Mouse (Mus musculus): Measurements from ENCODE around the gene Kti12.

Gene Kti12

GRCm38 (mm10) chr4:108869730-108870374 lies 22.3 kb downstream of the Kti12 start:
- DNase-seq (ENCODE audit: low spot score): peak; percentile 97

GRCm38 (mm10) chr4:108873746-108874145 lies 26.2 kb downstream of the Kti12 start:
- no peak for DNase-seq (ENCODE audit: low spot score)

GRCm38 (mm10) chr4:108877901-108878300 lies 30.3 kb downstream of the Kti12 start:
- DNase-seq (ENCODE audit: low spot score): no peak

GRCm38 (mm10) chr4:108878963-108879822 lies 31.6 kb downstream of the Kti12 start, which contains the start of gene Rab3b:
Rab3b (plus strand) TSS chr4:108879063.
- peak; percentile 47 for DNase-seq (ENCODE audit: low spot score)

GRCm38 (mm10) chr4:108883815-108884214 lies 36.2 kb downstream of the Kti12 start:
- no peak for DNase-seq (ENCODE audit: low spot score)

- no peak for DNase-seq (ENCODE audit: low spot score)
Measured at GRCm38 (mm10) chr4:108887456-108887855, 39.9 kb downstream of the Kti12 start.

GRCm38 (mm10) chr4:108890876-108891275 lies 43.3 kb downstream of the Kti12 start:
- DNase-seq (ENCODE audit: low spot score): peak; percentile 25
